Mouse (Mus musculus) gastrocnemius, adult 2 months (tissue): ENCODE measurements at regions not wholly inside any gene's neighbourhood (a gene's known extent, or its start where the extent isn't known, plus 50 kb on each side); places are given as distances from the start of the nearest gene placed in this dataset.
A peak's percentile ranks its signal among the peaks of the same experiment; 100 is the strongest.

ENCODE experiments used
- DNase-seq: peaks from one replicate; pipeline ENCODE4 v3.0.0; 2022
- H3K27ac ChIP-seq: fragments of 200-600 bp; 2 replicates; pipeline ENCODE4 v1.8.1; 2022; ENCODE audit warnings: mild to moderate bottlenecking
- H3K4me3 ChIP-seq: fragments of 200-600 bp; 2 replicates; pipeline ENCODE4 v1.8.1; 2022; ENCODE audit warnings: mild to moderate bottlenecking, moderate library complexity
- CTCF ChIP-seq: fragments of 200-600 bp; IDR thresholded peaks from 2 replicates; pipeline ENCODE4 v1.8.1; 2022; ENCODE audit warnings: antibody characterized with exemption, mild to moderate bottlenecking, moderate library complexity
- intact Hi-C: fragments of 180-260 bp; cut with DNase I; formaldehyde crosslinking; loops from one replicate; pipeline ENCODE4 v1.15.1; 2025

- H3K4me3 ChIP-seq = no peak overlapping the region
- no peak for DNase-seq
- TF ChIP-seq CTCF = no peak
- intact Hi-C loops = no loop called here
- no peak overlapping the region for H3K27ac ChIP-seq
Observed at GRCm38 (mm10) chr13:26517646-26518045, 252.3 kb downstream of the Hdgfl1 start.

DNA sequence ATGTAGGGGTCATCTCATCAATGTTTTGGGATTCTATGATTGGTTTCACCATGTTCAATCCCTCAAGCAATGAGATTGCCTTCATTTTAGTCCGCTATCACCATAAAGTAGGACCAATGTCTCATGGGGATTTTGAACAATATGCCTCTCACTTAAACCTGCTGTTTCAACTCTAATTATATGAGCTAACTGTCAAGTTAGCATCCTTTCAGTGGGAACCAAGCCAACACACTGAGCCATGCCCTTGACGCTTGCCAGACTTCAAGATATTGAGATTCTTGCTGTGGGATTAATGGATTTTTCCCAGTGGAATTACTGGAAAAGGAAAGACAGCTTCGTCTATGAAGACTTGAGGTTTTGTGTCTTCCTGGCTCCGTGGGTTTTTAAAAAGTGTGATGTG, 259.5 kb downstream of the Hdgfl1 start:
- no peak for DNase-seq
- intact Hi-C loops = no loop called here
- TF ChIP-seq CTCF = no peak
- no peak overlapping the region for H3K27ac ChIP-seq
- H3K4me3 ChIP-seq = no peak overlapping the region

DNA sequence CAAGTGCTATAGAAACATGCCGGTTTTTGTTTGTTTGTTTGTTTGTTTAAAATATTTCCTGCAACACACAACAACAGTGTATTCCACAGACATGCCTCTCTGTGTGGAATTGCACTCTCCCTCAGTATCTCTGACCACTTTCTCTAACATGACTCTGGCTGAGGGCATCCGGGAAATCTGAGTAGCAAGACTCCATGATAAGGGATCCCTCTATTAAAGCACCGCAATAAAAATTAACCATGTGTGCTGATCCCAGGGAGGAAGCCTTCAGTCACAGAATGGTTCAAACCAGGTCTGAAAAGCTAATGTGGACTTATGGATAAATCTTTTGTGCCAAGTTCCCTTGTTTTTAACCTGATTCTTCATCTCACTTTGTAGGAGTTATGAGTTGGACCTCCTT, 260.1 kb downstream of the Hdgfl1 start:
- TF ChIP-seq CTCF = no peak
- H3K4me3 ChIP-seq = no peak overlapping the region
- intact Hi-C loops = no loop called here
- H3K27ac ChIP-seq = no peak overlapping the region
- no peak for DNase-seq

DNA sequence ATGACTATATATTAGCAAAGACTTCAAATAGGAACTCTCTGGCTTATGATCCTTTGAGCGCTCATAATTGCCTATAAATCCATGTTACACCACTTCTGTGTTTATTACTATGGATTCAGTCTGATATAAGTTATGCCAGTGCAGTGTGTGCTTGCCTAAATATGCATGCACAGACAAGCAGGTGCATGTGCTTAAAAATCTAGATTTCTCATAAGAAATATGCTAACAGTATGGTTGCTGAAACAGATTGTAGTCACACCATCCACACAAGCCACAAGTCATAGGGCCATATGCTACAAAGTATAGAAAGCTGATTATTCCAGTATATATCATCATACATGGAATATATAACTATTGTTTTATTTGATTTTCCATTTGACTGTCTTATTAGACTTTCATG, 266.2 kb downstream of the Hdgfl1 start:
- Histone ChIP-seq H3K27ac (no peak overlapping the region), H3K4me3 (no peak overlapping the region)
- no peak for DNase-seq
- TF ChIP-seq CTCF = no peak
- intact Hi-C loops = no loop called here

DNA sequence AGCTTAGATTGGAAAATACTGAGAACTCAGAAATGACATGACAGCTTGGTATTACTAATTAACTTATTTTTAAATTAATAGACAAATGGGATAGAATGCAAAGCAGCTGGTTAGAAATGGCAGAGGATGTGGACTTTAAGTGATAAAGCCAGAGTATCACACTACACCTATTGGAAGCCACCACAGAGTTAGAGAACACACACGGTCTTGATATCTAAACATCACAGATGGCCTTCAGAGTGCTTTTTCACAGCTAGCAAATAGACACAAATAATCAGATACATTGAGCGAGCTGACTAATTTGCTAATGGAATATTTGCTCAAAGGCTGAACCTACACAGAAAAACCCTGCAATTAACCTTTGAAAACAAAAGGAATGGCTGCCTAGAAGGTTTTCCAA, 272.9 kb downstream of the Hdgfl1 start:
- DNase-seq = no peak
- Histone ChIP-seq H3K27ac (no peak overlapping the region), H3K4me3 (no peak overlapping the region)
- no peak for TF ChIP-seq CTCF
- intact Hi-C loops = no loop called here

DNA sequence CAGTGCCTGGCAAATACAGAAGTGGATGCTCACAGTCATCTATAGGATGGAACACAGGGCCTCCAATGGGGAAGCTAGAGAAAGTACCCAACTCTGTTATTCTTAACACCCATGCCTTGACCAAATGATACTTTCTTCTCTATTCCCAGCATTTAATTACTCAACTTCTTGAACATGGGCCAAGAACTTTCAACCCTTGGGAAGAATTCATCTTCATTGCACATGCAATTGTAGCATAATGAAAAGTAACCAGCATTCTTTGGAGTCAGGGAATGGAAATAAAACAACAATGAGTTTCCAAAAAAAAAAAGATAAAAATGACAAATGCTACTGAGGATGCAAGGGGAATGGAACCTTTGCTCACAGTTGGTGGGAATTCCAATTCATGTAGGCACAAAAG, 274.1 kb downstream of the Hdgfl1 start:
- DNase-seq = no peak
- TF ChIP-seq CTCF = no peak
- no peak overlapping the region for H3K27ac ChIP-seq
- intact Hi-C loops = no loop called here
- no peak overlapping the region for H3K4me3 ChIP-seq

DNA sequence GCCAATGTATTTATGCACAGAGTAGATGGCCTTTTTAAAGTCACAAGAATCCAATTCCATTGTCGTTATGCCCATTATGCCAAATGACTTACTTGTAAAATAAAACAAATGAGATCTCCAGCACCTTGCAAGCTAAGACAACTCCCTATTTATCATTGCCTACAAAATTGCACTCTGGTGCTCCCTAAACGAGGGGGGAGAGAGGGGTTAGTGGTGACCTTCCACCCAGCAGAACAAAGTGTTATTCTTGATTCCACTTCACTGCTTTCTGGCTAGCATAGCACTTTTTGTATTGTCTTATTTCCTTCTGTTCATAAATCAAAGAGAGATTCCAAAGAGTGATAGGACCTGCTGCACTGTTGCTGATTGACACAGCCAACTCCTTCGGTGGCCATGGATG, 300.6 kb downstream of the Hdgfl1 start:
- DNase-seq = no peak
- H3K27ac ChIP-seq = no peak overlapping the region
- intact Hi-C loops = no loop called here
- H3K4me3 ChIP-seq = no peak overlapping the region
- TF ChIP-seq CTCF = no peak

DNA sequence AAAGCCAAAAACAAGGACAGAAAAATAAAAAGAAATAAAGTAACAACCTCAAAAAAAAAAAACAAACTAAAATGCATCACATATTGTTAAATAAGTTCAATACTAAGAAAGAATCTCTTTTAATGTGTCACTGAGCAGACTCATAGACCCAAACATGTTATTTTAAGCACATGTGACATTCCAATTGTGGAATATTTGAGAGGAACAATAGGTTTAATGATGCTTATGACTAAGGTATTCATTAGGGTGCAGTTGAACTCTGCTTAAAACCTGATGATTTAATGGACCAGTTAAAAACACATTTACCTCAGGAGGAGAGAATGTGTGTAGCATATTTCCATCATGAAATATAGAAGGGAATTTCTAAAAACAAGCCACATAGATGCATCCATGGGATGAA, 302.4 kb downstream of the Hdgfl1 start:
- no peak for DNase-seq
- H3K27ac ChIP-seq = no peak overlapping the region
- no peak overlapping the region for H3K4me3 ChIP-seq
- intact Hi-C loops = no loop called here
- no peak for TF ChIP-seq CTCF

- no peak overlapping the region for H3K27ac ChIP-seq
- DNase-seq = no peak
- no peak for TF ChIP-seq CTCF
- no peak overlapping the region for H3K4me3 ChIP-seq
- intact Hi-C loops = no loop called here
Observed at GRCm38 (mm10) chr13:26464523-26464922, 305.4 kb downstream of the Hdgfl1 start.

GRCm38 (mm10) chr13:26464096-26464495, 305.9 kb downstream of the Hdgfl1 start:
- Histone ChIP-seq H3K4me3 (no peak overlapping the region), H3K27ac (no peak overlapping the region)
- TF ChIP-seq CTCF = no peak
- intact Hi-C loops = no loop called here
- no peak for DNase-seq

GRCm38 (mm10) chr13:26457487-26458253, 312.3 kb downstream of the Hdgfl1 start:
- Histone ChIP-seq H3K4me3 (no peak overlapping the region), H3K27ac (no peak overlapping the region)
- intact Hi-C loops = no loop called here
- 0 out of 2 replicates have a peak, but pooled peaks have one; percentile 3 for TF ChIP-seq CTCF
- no peak for DNase-seq

GRCm38 (mm10) chr13:26426639-26427038, 343.3 kb downstream of the Hdgfl1 start:
- intact Hi-C loops = no loop called here
- no peak for TF ChIP-seq CTCF
- Histone ChIP-seq H3K27ac (no peak overlapping the region), H3K4me3 (no peak overlapping the region)
- no peak for DNase-seq

DNA sequence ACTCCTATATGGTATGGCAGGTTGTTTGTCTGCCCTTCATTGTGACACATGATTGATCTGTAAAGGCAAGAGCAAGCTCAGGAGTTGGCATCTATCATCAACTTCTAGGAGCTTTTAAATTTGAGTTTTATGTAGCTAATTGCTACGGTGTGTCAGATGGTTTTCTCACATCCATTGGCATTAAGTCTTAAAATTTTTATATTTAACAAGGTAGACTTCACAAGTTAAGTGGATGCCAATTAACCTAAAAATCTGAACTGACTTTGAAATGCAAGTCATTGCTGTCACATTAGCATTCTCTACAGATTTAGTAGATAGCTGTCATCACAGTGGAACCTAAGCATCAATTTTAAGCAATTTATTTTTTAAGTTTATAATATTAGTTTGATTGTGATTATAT, 345.5 kb downstream of the Hdgfl1 start:
- no peak for DNase-seq
- no peak overlapping the region for H3K27ac ChIP-seq
- no peak overlapping the region for H3K4me3 ChIP-seq
- intact Hi-C loops = no loop called here
- TF ChIP-seq CTCF = no peak

DNA sequence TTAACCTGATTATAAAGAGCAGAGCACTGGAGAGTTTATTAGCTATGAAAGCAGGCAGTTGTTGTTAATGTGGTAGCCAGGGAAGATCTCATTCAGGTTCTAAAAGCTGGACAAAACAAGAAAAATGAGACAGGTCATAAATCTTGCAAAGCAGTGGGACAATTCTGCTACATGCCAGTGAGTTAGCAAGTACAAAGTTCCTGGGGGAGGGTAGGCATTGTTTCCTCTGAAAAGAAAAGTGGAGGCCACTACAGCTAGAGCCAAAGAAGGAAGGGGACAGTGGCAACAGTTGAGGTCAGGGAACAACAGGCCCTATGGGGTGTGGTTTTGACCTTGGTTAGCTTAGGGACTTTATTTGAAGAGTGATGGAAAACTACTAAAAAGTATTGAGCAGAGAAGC, 364.2 kb downstream of the Hdgfl1 start:
- no peak overlapping the region for H3K4me3 ChIP-seq
- intact Hi-C loops = no loop called here
- no peak for DNase-seq
- TF ChIP-seq CTCF = no peak
- H3K27ac ChIP-seq = no peak overlapping the region
